Mouse (Mus musculus) kidney, adult 2 months (tissue): Measurements from ENCODE around the gene Ripk1.

Experiments
- CTCF ChIP-seq: fragments of 200-500 bp; conservative IDR thresholded peaks from 2 replicates; pipeline ENCODE4 v1.5.1; 2011; ENCODE audit warnings: low read depth, mild to moderate bottlenecking, control low read depth, low read length, moderate library complexity, mixed read lengths; ENCODE audit not compliant: insufficient read depth, insufficient read length
- POLR2A ChIP-seq: fragments of 200-500 bp; IDR thresholded peaks from one replicate; pipeline ENCODE4 v1.6.1; 2011; ENCODE audit warnings: low read depth, low read length, control low read depth

DNA sequence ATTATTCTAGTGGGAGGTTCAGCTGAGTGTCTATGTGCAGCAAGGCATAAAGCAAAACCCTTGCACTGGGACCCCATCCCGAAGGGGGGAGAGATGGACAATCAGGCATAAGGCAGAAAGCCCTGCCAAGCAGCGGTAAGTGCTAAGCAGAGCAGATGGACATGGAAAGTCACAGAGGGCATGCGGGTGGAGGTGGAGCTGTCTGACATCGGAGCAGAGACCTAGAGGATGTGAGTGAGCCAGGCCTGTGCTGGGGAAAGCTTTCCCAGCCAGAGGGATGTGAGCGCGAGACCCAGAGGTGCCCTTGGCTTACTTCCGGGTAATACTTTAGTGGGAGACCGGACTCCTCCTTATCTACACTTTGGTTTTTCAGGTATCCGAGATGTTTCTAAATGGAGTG, 57.9 kb downstream of the Ripk1 start:
- TF ChIP-seq POLR2A (no peak), CTCF (no peak)
